ENCODE assay signal across 8 mouse cellular contexts in the genomic region with DNA sequence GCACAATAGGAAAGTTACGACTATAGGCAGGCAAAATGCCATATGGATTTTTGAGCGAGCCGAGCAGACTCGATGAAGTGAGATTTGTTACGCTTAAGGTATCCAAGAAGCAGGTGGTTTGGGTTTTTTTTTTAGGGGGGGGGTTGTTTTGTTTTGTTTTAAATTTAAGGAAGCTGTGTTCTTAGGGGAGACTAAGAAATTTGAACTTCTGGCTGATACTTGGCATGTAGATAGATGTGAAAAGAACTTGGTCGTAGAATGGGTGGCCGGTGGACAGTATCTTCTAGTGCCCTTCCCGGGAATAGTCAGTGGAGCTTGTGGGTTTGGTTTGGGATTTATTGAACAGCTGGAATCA. TPM values are rescaled to one million over a fixed set of nuclear protein-coding genes. Genes with fewer than 3 reads are reported as not detected.
A peak's percentile ranks its signal among the peaks of the same experiment; 100 is the strongest.
DNase-seq lines count a peak whose midpoint lies in the region; ATAC-seq lines count a peak whose summit lies in the region.

No protein-coding gene starts in this region.

- H3K27me3 ChIP-seq in lung, embryonic 15.5 days = no peaks in the 10 kb centered on the region
- H3K27me3 ChIP-seq in embryonic facial prominence, embryonic 11.5 days (ENCODE audit: control insufficient read depth, insufficient read depth, low read length) = no peaks in the 10 kb centered on the region
- no peaks in the 10 kb centered on the region for H3K27me3 ChIP-seq in intestine, embryonic 15.5 days (replicated peaks)
- no peaks in the 10 kb centered on the region for H3K27me3 ChIP-seq in neural tube, embryonic 12.5 days (replicated peaks)

- 0% methylated on average over 8 of the region's 8 CpGs for whole genome bisulfite sequencing in lung, embryonic 15.5 days
- WGBS in embryonic facial prominence, embryonic 11.5 days = 2% methylated on average over 8 of the region's 8 CpGs
- under 1% methylated on average over 8 of the region's 8 CpGs for WGBS in intestine, embryonic 15.5 days
- WGBS in neural tube, embryonic 12.5 days = 1% methylated on average over 8 of the region's 8 CpGs

- peak overlapping the region; percentile 98 for H3K4me3 ChIP-seq in lung, embryonic 15.5 days
- H3K4me3 ChIP-seq in embryonic facial prominence, embryonic 11.5 days (ENCODE audit: low read depth, low read length) = peak overlapping the region; percentile 95
- H3K4me3 ChIP-seq in intestine, embryonic 15.5 days (replicated peaks) = peak overlapping the region; percentile 97
- peak overlapping the region; percentile 94 for H3K4me3 ChIP-seq in neural tube, embryonic 12.5 days

- H3K4me2 ChIP-seq in lung, embryonic 15.5 days = peak overlapping the region; percentile 84
- H3K4me2 ChIP-seq in embryonic facial prominence, embryonic 11.5 days (ENCODE audit: low read depth, low read length) = peak overlapping the region; percentile 67
- H3K4me2 ChIP-seq in intestine, embryonic 15.5 days (replicated peaks) = peak overlapping the region; percentile 85
- H3K4me2 ChIP-seq in neural tube, embryonic 12.5 days (replicated peaks) = peak overlapping the region; percentile 78

- H3K27ac ChIP-seq in lung, embryonic 15.5 days = peak overlapping the region; percentile 88; the same call in 1 of the 2 replicates
- no peak overlapping the region for H3K27ac ChIP-seq in embryonic facial prominence, embryonic 11.5 days (replicated peaks; ENCODE audit: low read depth, low read length)
- H3K27ac ChIP-seq in intestine, embryonic 15.5 days = no peak overlapping the region; the same call in 1 of the 2 replicates
- no peak overlapping the region for H3K27ac ChIP-seq in neural tube, embryonic 12.5 days

- no peak for ATAC-seq in lung, embryonic 15.5 days (ENCODE audit: borderline replicate concordance, extremely low read depth, low FRiP score, low TSS enrichment)
- ATAC-seq in embryonic facial prominence, embryonic 11.5 days (replicated peaks; ENCODE audit: insufficient number of reproducible peaks, low FRiP score, low TSS enrichment, low read depth) = no peak
- ATAC-seq in intestine, embryonic 15.5 days = no peak
- no peak for ATAC-seq in neural tube, embryonic 12.5 days (ENCODE audit: low FRiP score, low read depth)
- ATAC-seq in cerebellum, adult (ENCODE audit: insufficient number of reproducible peaks, low FRiP score, low TSS enrichment) = no peak

- H3K36me3 ChIP-seq in lung, embryonic 15.5 days = no peaks in the 10 kb centered on the region
- H3K36me3 ChIP-seq in embryonic facial prominence, embryonic 11.5 days (replicated peaks; ENCODE audit: control insufficient read depth, insufficient read depth, low read depth, low read length) = no peaks in the 10 kb centered on the region
- no peaks in the 10 kb centered on the region for H3K36me3 ChIP-seq in intestine, embryonic 15.5 days
- H3K36me3 ChIP-seq in neural tube, embryonic 12.5 days = no peaks in the 10 kb centered on the region

- peaks cover 24% of the 10 kb centered on the region for H3K4me1 ChIP-seq in lung, embryonic 15.5 days
- 0 out of 2 replicates have a peak, but pooled peaks cover 3% of the 10 kb centered on the region for H3K4me1 ChIP-seq in embryonic facial prominence, embryonic 11.5 days (ENCODE audit: control insufficient read depth, insufficient read depth, low read length)
- H3K4me1 ChIP-seq in intestine, embryonic 15.5 days (replicated peaks) = peaks cover 13% of the 10 kb centered on the region; the same call in 1 of the 2 replicates
- peaks cover 18% of the 10 kb centered on the region for H3K4me1 ChIP-seq in neural tube, embryonic 12.5 days

- no peak for DNase-seq in lung, postnatal 14 days
- DNase-seq in embryonic facial prominence, embryonic 11.5 days (ENCODE audit: low spot score) = no peak
- no peak for DNase-seq in left cerebral cortex, adult 8-10 months (ENCODE audit: low spot score in 2 of 2)
- no peak for DNase-seq in cerebellum, adult 11 months

- peak overlapping the region; percentile 91 for H3K9ac ChIP-seq in lung, embryonic 15.5 days
- peak overlapping the region; percentile 95 for H3K9ac ChIP-seq in embryonic facial prominence, embryonic 11.5 days (replicated peaks; ENCODE audit: low read length)
- H3K9ac ChIP-seq in intestine, embryonic 15.5 days = peak overlapping the region; percentile 96
- peak overlapping the region; percentile 97 for H3K9ac ChIP-seq in neural tube, embryonic 12.5 days

- no peaks in the 10 kb centered on the region for H3K9me3 ChIP-seq in lung, embryonic 15.5 days
- H3K9me3 ChIP-seq in embryonic facial prominence, embryonic 11.5 days (replicated peaks; ENCODE audit: control insufficient read depth, low read length) = no peaks in the 10 kb centered on the region
- no peaks in the 10 kb centered on the region for H3K9me3 ChIP-seq in intestine, embryonic 15.5 days
- no peaks in the 10 kb centered on the region for H3K9me3 ChIP-seq in neural tube, embryonic 12.5 days

RNA-seq across cellular contexts. Expression of gene Reps1, which starts 0.7 kb away (rescaled TPM):
- 21.2 and 21.9 TPM in 2 replicates for polyA plus RNA-seq in lung, embryonic 15.5 days (2015; fragmentation: Nextera tagmentation; extraction: Ambion mirVana)
- polyA plus RNA-seq in embryonic facial prominence, embryonic 11.5 days (2014; fragmentation: Nextera tagmentation; extraction: Ambion mirVana) = 26.7 and 41.2 TPM in 2 replicates
- polyA plus RNA-seq in intestine, embryonic 15.5 days (2015; fragmentation: Nextera tagmentation; extraction: Ambion mirVana) = 14.8 and 15.1 TPM in 2 replicates
- 39.6 and 44.7 TPM in 2 replicates for polyA plus RNA-seq in neural tube, embryonic 12.5 days (2016; fragmentation: Nextera tagmentation; extraction: Ambion mirVana)
- 10 to 100 TPM; 64.5 to 74.6 (median 67.4) TPM for total RNA-seq in left cerebral cortex, adult 8-10 months (2022)

RNA-seq across cellular contexts. Expression of gene Abracl, which starts 33.3 kb away (rescaled TPM):
- polyA plus RNA-seq in lung, embryonic 15.5 days (2015; fragmentation: Nextera tagmentation; extraction: Ambion mirVana) = 127 and 136 TPM in 2 replicates
- polyA plus RNA-seq in embryonic facial prominence, embryonic 11.5 days (2014; fragmentation: Nextera tagmentation; extraction: Ambion mirVana) = 188 and 208 TPM in 2 replicates
- 162 and 194 TPM in 2 replicates for polyA plus RNA-seq in intestine, embryonic 15.5 days (2015; fragmentation: Nextera tagmentation; extraction: Ambion mirVana)
- polyA plus RNA-seq in neural tube, embryonic 12.5 days (2016; fragmentation: Nextera tagmentation; extraction: Ambion mirVana) = 155 and 159 TPM in 2 replicates
- 10 to 100 TPM; 13.2 to 28.7 (median 18.5) TPM for total RNA-seq in left cerebral cortex, adult 8-10 months (2022)
